Mouse (Mus musculus) urinary bladder, adult 2 months (tissue): ENCODE measurements around the gene Cldn6. TPM values are rescaled to one million over a fixed set of nuclear protein-coding genes. Genes with fewer than 3 reads are reported as not detected.

Experiments
- DNase-seq: peaks from one replicate; pipeline ENCODE4 v3.0.0; 2022; ENCODE audit warnings: low spot score
- polyA plus RNA-seq: library from polyadenylated mRNA; depleted of rRNA; stranded (reverse); fragments of >200 nt; gene quantifications from 2 replicates; pipeline ENCODE4 v1.2.3, GENCODE M21; 2012; rRNA removed

Cldn6 gene
- polyA plus RNA-seq, 1 experiment, result not detected

DNA sequence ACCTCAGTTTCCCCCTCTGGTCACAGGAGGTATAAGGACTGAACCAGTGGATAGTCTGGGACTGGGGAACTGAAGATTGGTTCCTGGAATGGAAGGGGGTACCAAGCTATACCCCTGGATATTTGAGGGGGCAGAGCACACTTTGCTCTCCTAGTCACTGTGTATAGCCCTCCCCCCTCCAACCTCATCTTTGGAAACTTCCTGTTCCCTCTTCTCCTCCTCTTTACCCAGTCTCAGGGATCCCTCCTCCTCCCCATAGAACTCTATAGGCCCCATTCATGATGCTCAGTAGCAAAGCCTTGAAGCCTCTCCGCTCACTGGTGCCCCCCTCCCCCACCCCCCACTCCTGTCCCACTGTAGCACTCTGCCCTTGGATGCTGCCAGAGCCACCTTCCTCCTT is 40.4 kb downstream of the Cldn6 start:
- no peak for DNase-seq

DNA sequence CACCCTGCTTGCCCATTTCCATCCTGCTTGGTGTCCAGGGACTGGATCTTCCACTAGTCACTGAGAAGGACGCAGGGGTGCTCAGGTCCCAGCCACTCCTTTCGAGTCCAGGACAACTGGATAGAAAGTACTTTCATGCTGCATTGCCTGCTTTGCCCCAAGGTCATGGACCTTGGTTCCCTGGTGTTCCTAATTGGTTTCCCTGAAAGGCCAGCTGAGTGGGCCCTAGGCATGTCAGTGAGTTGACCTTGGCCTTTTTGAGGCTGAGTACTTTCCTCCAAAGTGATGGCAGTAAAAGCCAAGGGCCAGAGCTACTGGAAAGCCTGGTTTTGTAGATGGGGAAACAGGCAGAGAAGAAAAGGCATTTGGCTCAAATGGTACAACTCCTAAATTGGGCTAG is 42.8 kb downstream of the Cldn6 start:
- DNase-seq, result no peak

DNA sequence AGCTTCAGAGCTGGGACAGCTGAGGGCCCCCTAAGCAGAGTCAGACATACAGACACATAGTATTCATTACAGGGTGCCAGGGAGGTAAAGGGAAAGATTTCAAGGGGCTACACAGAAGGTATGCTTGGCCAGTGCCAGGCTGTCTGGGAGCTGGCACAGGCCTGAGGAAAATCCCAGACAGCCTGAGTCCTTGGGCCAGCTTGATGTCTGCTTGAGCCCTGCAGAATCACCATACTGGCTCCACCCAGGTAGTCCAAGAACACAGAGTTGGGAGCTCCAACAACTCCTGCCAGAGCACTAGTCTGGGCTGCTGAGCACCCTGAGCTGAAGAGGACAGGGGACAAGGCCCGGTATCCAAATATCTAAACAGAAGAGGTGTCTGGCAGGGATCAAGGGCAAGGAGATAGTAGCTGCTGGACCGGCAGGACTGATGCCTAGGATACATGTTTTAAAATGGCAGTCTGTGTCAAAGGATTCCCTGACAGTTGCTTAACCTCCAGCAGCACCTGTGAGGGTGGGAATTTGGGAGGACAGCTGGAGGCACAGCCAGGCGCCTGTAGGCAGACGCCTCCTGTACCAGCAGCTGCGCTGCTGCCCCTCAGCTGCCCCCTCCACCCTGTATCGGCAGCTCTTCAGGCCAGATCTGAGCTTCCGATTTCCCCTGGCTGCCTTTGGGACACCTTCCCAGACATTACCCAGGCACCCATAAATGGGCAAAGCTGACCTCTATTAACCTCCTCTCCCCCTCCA is 43.5 kb downstream of the Cldn6 start, which contains the start of gene 1520401A03Rik:
TSS of gene 1520401A03Rik (minus strand) at position 408 of the 750 bp plus-strand sequence.
- no peak for DNase-seq

DNA sequence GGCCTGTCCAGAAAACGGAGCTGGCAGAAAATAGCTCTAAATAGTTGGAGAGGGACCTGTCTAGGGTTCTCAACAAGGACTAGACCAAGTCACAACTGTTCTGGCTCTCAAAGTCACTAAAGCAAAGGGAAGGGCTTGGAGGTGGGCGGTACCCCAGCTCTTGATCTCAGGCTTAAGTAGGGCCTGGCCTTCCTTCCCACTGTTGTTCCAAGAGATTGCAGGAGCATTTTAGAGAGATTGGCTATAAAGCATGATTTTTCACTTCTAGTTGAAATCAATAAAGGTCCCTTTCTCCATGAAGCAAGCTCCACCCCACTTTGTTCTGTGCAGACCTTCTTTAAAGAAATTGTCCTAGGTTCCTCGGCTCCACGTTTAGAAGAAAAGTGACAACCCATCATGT is 46.4 kb downstream of the Cldn6 start:
- DNase-seq, result no peak

DNA sequence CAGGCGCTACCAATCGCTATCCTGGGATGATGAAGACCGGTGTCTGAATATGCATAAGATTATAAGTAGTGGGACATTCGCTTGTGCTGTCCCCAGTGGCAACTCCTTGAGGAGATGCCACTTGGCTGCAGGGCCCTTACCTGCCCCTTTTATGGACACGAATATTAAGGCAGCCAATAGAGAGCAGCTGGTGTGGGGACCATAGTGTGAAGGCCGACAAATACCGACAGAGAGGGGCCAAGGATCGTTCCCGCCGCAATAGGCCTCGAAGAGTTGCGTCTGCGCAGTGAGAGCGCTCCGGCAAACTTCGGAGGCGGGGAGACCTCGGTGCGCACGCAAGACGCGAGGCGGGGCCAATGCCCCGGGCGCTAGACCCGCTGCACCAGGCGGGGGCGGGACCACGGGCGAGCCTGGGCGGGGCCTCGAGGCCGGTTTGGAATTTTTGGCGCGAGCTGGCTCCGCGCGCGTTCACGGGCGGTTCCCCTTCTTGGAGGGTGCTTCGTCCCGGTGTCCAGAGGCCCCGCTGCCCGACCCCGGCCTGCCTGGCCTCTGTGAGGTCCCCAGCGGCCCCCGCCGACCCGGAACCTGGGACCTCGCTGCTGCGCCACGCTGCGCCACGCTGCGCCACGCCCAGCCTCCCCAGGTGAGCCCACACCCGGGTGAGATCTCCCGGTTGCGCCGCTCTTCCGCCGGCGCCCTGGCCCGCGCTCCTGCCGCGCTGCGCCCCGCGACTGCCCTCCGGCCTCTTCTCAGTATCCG is 47.1 kb downstream of the Cldn6 start, which contains the start of gene Pkmyt1:
TSS of gene Pkmyt1 (plus strand) at position 338 of the 759 bp plus-strand sequence.
- DNase-seq, result peak; percentile 90

DNA sequence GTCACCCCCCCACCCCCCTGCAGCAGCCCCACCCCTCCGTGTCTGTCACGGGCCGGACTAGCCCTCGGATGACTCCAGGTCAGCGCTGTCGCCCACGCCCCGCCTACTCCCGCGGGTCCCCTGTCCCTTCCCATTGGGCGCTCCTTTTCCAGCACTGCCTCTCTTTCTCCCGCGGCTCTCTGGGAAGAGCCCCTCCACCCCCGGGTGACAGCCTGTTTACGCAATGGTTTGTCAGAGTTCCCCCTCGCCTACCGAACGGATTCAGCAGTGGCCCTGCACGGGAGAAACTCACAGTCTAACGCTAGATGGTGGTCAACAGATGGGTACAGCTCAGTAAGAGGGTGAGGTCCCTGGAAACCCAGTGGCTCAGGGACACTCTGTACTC is 47.7 kb downstream of the Cldn6 start:
- DNase-seq, result no peak

DNA sequence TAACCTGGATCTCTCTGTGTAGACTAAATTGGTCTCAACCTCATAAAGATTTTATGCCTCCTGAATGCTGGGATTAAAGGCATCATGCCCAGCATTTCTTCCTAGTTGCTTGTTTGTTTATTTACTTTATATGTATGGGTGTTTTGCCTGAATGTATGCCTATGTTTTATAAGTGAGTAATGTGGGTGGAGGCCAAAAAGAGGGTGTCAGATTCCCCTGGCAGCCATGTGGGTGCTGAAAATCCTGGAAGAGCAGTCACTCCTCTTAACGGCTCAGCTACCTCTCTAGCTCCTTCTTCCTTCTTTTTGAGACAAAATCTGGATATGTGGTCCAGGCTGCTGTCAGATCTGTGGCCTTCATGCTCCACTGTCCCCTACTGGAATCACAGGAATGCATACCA is 51.4 kb downstream of the Cldn6 start:
- DNase-seq, result no peak

Other genes starting within 250 kb of the Cldn6 start
- not detected in 2 replicates for gene Vmn2r117, start 199.6 kb upstream of the Cldn6 start, polyA plus RNA-seq
- 7.6 and 7.8 TPM in 2 replicates for gene Zfp213, start 115.0 kb upstream of the Cldn6 start, polyA plus RNA-seq
- 9.2 and 11.9 TPM in 2 replicates for gene Zfp13, start 79.8 kb upstream of the Cldn6 start, polyA plus RNA-seq
- gene Zscan10, start 78.4 kb upstream of the Cldn6 start, polyA plus RNA-seq, result 0.04 TPM in 2 replicates
- gene Mmp25, start 34.0 kb upstream of the Cldn6 start, polyA plus RNA-seq, result 0.22 and 0.29 TPM in 2 replicates
- gene Bicdl2, start 18.7 kb upstream of the Cldn6 start, polyA plus RNA-seq, result 9.2 and 11.7 TPM in 2 replicates
- 136 and 183 TPM in 2 replicates for gene Hcfc1r1, start 5.7 kb upstream of the Cldn6 start, polyA plus RNA-seq
- 13.2 and 16.9 TPM in 2 replicates for gene Thoc6, start 5.4 kb upstream of the Cldn6 start, polyA plus RNA-seq
- 17.4 and 26.7 TPM in 2 replicates for gene Tnfrsf12a, start 1.8 kb upstream of the Cldn6 start, polyA plus RNA-seq
- not detected in 2 replicates for gene Cldn9, start 4.8 kb downstream of the Cldn6 start, polyA plus RNA-seq
- gene 1520401A03Rik, start 43.5 kb downstream of the Cldn6 start, polyA plus RNA-seq, result 0.10 and 0.23 TPM in 2 replicates
- gene Pkmyt1, start 47.1 kb downstream of the Cldn6 start, polyA plus RNA-seq, result 10.4 and 15.3 TPM in 2 replicates
- 12.8 and 13.0 TPM in 2 replicates for gene Paqr4, start 61.6 kb downstream of the Cldn6 start, polyA plus RNA-seq
- 0.04 and 0.11 TPM in 2 replicates for gene Kremen2, start 66.6 kb downstream of the Cldn6 start, polyA plus RNA-seq
- 35.0 and 39.3 TPM in 2 replicates for gene Flywch1, start 92.4 kb downstream of the Cldn6 start, polyA plus RNA-seq
- gene Flywch2, start 106.8 kb downstream of the Cldn6 start, polyA plus RNA-seq, result 9.0 and 13.2 TPM in 2 replicates
- gene Srrm2, start 111.3 kb downstream of the Cldn6 start, polyA plus RNA-seq, result 540 TPM in 2 replicates
- gene Elob, start 149.9 kb downstream of the Cldn6 start, polyA plus RNA-seq, result 466 and 498 TPM in 2 replicates
- gene Prss33, start 156.8 kb downstream of the Cldn6 start, polyA plus RNA-seq, result not detected in 2 replicates
- gene Prss32, start 164.6 kb downstream of the Cldn6 start, polyA plus RNA-seq, result 0.67 and 1.1 TPM in 2 replicates
- gene Prss41, start 164.9 kb downstream of the Cldn6 start, polyA plus RNA-seq, result 0.04 and 0.28 TPM in 2 replicates
- gene Prss21, start 188.8 kb downstream of the Cldn6 start, polyA plus RNA-seq, result not detected in 2 replicates
- not detected in 2 replicates for gene Dcpp1, start 201.6 kb downstream of the Cldn6 start, polyA plus RNA-seq
- not detected in 2 replicates for gene Dcpp2, start 201.6 kb downstream of the Cldn6 start, polyA plus RNA-seq
- not detected in 2 replicates for gene Dcpp3, start 238.2 kb downstream of the Cldn6 start, polyA plus RNA-seq